Mouse (Mus musculus) right cerebral cortex, postnatal 4 days (tissue): ENCODE results near the gene Pigc.

Experiments
- DNase-seq: peaks from one replicate; pipeline ENCODE4 v3.0.0-alpha.2; 2022

The Pigc gene

GRCm38 (mm10) chr1:162008631-162009067 is 39.7 kb downstream of the Pigc start:
- no peak for DNase-seq

DNA sequence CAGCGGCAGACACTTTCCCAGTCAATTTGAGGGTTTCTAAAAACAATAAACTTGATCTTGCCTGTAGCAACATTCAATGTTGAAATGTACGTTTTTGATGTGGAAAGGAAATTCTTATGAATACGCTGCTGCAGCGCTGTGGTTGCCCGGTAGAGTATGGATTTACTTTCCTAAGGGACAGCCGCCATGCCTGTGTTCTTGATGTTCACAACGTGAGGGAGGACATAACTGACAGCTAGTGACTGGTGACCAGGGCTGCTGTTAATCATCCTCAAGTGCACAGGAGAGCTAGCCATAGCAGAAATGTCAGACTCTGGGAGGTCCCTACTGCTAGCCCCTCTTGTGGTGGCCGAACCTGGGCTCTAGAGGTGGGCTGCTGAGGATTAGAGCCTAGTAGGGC is 40.1 kb downstream of the Pigc start:
- no peak for DNase-seq

DNA sequence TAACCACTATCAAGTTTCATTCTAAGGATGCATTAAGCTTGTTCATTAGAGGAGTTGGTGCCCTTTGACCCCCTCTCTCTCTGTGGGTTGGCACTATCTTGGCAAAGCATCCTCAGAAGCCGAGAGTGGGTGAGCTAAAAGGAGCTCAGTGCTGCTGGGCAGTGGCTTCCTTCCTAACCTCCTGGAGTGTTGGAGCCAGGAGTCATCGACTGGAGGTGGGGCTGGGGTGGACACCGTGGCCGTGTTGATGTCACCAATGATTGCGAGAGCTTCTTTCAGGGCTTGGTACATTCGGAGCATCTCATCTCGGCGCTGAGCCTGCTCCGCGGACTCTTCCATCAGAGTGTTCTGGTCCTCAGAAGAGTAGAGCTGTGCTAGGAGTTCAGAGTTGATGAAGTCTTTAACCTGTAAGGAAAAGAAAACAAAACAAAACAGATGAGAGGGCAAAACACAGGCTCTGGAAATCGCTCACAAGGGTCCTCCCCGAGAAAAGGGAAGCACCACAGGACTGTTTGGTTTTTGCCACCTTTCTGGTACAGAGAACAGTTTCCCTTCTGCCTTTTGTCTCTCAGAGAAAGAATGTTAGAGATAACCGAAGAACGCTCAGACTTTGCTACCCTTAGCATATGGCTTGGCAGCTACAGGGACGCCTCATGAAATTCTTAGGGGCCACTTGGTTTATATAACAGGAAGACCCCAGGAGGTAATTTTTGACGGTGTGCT is 42.7 kb downstream of the Pigc start:
- DNase-seq: no peak

GRCm38 (mm10) chr1:162013561-162013960 is 44.6 kb downstream of the Pigc start:
- no peak for DNase-seq

DNA sequence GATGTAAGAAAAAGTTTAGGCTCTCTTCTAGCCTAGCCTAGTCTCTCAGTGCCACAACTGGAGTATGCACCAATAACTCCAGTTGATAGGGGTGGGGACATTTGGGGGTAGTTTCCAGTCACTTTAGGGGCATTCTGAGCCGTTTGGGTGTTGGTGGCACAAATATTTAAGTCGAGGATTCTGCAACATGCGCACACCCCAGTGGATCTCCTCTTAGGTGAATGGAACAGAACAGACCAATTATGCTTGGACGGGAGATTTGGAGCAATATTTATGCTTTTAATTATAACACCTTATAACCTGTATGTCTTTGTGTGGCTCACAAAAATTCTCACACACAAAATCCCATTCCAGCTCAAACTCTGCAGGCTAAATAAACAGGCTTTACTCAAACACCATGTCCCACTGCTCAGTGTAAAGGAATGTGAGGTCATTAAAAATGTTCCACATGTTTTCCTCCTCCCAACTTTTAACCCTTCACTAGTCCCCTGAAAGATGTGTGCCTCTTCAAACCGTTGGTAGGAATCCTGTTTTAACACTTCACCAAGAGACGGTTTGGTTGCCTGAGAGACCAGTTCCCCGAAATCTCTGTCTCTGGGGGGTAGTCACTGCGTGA is 46.4 kb downstream of the Pigc start:
- no peak for DNase-seq

DNA sequence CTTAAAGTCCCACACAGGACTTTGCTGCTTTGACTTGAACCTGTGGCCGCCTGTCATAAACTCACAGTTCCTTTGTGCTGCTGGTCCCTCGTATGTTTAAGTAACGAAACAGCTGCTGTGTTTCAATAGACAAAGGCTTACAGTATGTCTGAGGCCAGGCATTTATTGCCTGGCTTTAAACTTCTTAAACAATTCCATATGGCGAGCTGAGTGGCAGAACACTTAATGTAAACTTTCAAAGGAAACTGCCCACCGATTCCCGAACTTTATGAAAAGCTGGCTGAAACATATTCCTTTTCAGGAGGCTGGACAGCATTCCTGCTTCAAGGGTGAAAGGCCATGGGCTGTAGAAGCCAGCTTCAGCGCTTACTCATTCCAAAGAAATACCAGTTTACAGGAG is 48.0 kb downstream of the Pigc start:
- DNase-seq: no peak

DNA sequence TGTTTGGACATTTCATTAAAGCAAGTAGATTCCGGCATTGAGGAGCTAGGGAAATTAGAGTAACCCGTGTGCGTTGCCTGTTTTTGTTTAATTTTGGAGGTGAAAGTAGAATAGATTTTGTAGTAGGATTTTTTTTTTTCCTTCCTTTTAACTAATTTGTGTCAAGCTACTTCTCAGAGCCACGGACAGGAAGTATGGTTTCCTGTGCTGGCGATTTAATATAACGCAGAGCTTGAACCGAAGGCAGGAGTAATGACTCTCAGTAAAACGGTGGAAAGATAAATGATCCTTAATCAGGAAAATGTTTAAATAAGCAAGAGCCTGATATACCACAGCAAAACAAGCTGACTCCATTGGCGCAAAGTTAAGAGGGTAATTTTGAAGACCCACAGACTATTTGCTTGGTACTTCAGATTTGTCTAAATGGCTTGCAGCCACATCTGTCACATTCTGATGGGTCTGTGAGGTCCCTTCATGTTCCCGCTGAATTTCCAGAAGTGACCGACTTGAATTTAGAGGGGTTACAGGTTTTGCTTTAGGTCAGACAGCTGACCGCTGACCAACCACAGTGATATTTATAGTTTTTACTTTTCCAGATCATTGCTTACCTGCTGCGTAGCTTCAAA is 49.1 kb downstream of the Pigc start:
- DNase-seq: no peak

- DNase-seq: no peak
These were observed 49.6 kb downstream of the Pigc start for GRCm38 (mm10) chr1:162018601-162018977.

- DNase-seq: no peak
These were observed 51.3 kb downstream of the Pigc start for GRCm38 (mm10) chr1:162020303-162020731.

DNA sequence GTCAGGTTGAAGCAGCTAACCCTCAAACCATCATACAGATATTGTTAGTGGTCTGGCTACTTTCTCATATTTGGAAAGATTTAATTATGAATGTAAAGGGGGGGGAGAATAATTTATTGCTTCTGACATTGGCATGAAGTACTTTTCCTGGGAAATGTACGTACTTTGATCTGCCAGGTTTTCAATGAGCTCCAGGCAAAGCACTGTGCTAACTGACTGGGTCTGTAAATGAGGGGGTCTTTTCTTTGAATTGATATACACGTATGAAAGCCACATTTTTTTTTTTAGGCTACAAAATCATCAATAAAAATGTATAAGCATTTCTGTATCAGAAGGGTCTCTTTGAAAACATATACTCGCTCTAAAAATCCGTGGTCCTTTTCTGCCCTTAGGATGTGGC is 51.8 kb downstream of the Pigc start:
- no peak for DNase-seq
